Mouse (Mus musculus): Measurements from ENCODE around the gene Sun1.

GRCm38 (mm10) chr5:139288591-139288990 is 88.2 kb downstream of the Sun1 start:
- no peak for TF ChIP-seq CTCF (IDR thresholded peaks at IDR 0.05; ENCODE audit: borderline replicate concordance, insufficient read depth, low read length)
- no peak for TF ChIP-seq POLR2A (IDR thresholded peaks at IDR 0.05; ENCODE audit: low read depth, low read length)

All from embryonic fibroblast, embryonic 13.5 days (primary cell).